Mouse (Mus musculus) liver, adult 2 months (tissue): Measurements from ENCODE around the gene Myo16.

Experiments used
- CTCF ChIP-seq: fragments of 200-500 bp; IDR thresholded peaks from 2 replicates; pipeline ENCODE4 v1.5.1; 2011; ENCODE audit warnings: low read depth, low read length, control low read depth
- POLR2A ChIP-seq: fragments of 200-500 bp; IDR thresholded peaks from 2 replicates; pipeline ENCODE4 v1.6.1; 2011; ENCODE audit warnings: low read length, control low read depth; ENCODE audit not compliant: insufficient read depth; ENCODE audit errors: extremely low read depth

DNA sequence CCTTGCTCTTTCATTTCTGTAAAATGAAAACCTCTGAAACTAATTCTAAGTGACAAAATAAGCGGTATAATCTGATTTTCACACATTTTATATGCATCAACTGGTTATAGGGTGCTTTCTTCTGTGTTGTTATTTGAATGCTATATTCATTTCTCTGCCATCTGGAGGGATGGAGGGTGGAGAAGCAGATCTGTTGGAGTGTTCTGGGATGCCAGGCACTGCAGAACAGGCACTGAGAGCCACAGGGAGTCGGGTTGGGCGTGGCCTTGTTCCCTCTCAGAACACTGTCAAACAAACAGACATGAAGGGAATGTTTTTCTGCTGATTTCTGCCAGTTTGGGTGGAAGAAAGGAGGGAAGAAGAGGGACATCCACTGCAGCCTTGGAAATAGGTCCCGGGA is 386.0 kb downstream of the Myo16 start:
- no peak for TF ChIP-seq CTCF
- TF ChIP-seq POLR2A: no peak
